Mouse (Mus musculus) liver, embryonic 14.5 days (tissue): Measurements from ENCODE around the gene Ift122.

Experiments
- CTCF ChIP-seq: IDR thresholded peaks from 2 replicates; pipeline ENCODE4 v1.5.1; 2016; ENCODE audit warnings: antibody characterized with exemption, low read depth, control low read depth
- EP300 ChIP-seq: IDR thresholded peaks from 2 replicates; pipeline ENCODE4 v1.6.1; 2016; ENCODE audit warnings: antibody characterized with exemption, low read depth

GRCm38 (mm10) chr6:115886894-115887293, 33.6 kb downstream of the Ift122 start:
- TF ChIP-seq CTCF = no peak
- TF ChIP-seq EP300 = no peak
